Mouse (Mus musculus) adrenal gland, adult 2 months (tissue): Measurements from ENCODE around the gene Cfap73. TPM values are rescaled to one million over a fixed set of nuclear protein-coding genes. Genes with fewer than 3 reads are reported as not detected.

ENCODE experiments used
- DNase-seq: peaks from one replicate; pipeline ENCODE4 v3.0.0; 2021
- long read RNA-seq: library from polyadenylated mRNA; stranded (forward); transcript quantifications from one replicate; pipeline ENCODE4 v2.0.0, GENCODE M21; 2021
- polyA plus RNA-seq: library from polyadenylated mRNA; depleted of rRNA; stranded (reverse); fragments of >200 nt; gene quantifications from 2 replicates; pipeline ENCODE4 v1.2.3, GENCODE M21; 2012; rRNA removed
- total RNA-seq, 2 experiments: library from RNA; stranded (reverse); gene quantifications; 2 replicates each; pipeline ENCODE4 v1.2.3; 2021

The Cfap73 gene
- 1 to 10 TPM in 1 of 2 experiments, not detected in 1; 1.6 TPM for total RNA-seq
- polyA plus RNA-seq, result not detected in 2 replicates
- long read RNA-seq, partial matches to known transcripts, result 1 of 3 reads
- long read RNA-seq, other reads (novel, unspliced or antisense), result 2 of 3 reads

DNA sequence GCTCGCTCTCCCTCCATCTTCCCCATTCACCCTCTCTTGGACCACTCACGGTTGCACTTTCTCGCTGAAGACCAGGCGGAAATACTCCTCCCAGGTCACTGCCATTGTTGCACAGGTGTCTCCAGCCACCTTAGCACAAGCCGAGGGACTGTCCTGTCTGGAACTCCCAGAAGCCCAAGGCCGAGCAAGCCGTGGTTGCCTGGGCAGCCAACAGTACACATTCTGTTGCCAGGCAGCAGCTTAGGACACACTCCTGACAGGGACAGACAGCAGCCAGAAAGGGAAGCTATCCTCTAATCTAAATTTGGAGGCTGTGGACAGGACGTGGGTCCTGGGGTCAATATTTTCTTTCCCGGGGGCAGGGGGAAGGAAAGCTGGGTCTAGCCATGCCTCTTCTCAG, at the start of gene Cfap73:
Cfap73 (minus strand) TSS at position 105 of the 400 bp plus-strand sequence.
- peak; percentile 72 for DNase-seq

DNA sequence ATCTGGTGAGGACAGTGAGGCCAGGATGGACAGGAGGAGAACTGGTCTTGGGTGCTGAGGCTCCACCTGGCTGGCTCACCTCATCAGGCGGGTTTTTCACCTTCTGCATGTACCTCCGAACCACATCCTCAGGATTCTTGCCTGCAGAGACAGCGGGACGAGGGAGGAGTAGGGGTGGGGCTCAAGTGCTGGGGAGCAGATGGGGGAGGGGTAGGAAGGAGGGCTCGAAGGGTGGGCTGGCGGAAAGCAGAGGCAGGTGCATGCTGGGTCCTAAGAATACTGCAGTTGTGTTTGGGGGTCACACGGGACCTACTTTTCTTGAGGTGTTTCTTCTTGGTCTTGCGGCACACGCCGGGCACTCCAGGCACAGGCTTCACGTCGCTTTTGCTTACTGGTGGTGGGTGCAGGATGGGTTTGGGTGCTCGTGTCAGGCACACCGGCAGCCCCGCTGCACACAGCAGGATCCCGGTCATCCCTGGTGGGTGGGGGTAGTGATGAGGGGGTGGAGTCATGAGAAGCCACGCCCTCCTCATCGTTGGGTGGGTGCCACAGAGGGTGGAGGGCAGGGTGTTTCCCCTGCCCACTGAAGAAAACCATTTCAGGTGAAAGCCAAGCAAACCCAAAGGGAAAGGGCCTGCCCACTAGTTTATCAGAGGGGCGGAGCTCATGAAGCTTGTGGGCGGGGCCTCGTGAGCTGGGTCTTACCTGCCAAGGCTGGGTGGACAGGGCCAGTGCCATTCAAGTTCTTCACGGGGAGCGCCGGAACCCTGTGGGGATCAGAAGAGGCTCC, 49.1 kb upstream of the Cfap73 start:
- DNase-seq, result no peak

DNA sequence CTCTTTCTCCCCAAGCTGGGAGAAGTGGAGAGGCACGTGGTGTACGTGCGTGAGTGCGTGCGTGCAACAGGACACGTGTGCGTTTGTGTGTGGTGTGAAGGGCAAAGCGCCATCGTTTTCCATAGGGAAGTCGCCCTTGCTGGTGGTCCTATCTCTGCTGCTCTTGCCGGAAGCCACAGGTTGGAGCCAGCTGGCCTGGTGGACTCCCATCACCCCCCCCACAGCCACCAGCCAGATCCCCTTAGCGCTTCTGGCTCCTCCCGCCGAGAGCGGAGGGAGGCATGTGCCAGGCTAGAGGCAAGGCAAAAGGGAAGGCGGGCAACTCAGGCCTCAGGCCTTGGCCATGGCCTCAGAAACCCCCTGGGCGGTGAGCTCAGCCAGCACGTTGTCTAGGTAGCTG, 46.9 kb upstream of the Cfap73 start:
- DNase-seq, result no peak

DNA sequence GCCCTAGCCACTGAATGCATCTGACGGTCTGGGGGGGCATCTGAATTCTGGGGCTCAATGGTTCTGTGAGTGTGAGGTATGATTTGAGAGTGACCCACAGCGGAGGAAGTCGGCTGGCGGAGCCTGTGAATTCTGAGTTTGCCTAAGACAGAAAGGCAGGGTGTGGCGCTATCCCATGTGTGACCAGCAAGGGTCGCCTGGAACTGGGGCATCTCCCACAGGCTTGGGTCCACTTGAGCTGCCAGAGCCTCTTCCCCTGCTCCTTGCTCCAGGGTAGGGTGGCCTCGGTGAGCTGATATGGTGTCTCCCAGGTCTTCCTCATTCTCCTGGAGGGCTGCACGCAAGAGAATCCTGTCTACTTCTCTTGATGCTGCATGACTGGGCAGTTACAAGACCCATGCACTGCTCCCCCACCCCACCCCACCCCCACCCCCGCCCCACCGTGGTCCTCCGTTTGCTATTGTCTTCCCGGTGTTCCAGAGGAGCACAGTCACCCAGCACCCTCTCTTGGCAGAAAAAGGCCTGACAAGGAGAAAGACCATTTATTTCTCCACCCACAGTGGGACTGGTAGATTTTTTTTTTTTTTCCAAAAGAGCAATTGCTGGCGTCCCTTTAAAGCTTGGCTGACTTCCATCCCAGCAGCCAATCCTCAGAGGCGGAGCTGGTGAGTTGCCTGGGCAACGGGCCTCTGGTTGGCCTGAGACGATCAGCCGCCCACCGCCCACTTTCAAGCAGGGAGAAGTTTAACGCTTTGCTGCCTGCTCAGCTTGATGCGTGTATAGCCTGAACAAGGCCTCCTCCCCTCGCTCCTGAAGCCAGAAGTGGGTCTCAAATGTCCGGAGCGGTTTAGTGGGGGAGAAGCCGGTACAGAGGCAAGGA, 45.9 kb upstream of the Cfap73 start:
- peak; percentile 85 for DNase-seq

DNA sequence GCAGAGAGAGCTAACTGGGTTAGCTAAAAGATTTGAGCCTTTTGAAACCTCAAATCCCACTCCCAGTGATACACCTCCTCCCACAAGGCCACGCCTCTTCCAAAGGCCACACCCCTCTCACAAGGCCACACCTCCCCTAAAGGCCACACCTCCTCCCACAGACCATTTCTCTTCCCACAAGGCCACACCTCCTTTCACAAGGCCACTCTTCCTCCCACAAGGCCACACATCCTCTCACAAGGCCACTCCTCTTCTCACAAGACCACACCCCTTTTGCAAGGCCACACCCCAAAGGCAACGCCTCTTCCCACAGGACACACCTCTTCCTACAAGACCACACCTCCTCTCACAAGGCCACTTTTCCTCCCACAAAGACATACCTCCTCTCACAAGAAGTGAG, 43.5 kb upstream of the Cfap73 start:
- peak; percentile 30 for DNase-seq

DNA sequence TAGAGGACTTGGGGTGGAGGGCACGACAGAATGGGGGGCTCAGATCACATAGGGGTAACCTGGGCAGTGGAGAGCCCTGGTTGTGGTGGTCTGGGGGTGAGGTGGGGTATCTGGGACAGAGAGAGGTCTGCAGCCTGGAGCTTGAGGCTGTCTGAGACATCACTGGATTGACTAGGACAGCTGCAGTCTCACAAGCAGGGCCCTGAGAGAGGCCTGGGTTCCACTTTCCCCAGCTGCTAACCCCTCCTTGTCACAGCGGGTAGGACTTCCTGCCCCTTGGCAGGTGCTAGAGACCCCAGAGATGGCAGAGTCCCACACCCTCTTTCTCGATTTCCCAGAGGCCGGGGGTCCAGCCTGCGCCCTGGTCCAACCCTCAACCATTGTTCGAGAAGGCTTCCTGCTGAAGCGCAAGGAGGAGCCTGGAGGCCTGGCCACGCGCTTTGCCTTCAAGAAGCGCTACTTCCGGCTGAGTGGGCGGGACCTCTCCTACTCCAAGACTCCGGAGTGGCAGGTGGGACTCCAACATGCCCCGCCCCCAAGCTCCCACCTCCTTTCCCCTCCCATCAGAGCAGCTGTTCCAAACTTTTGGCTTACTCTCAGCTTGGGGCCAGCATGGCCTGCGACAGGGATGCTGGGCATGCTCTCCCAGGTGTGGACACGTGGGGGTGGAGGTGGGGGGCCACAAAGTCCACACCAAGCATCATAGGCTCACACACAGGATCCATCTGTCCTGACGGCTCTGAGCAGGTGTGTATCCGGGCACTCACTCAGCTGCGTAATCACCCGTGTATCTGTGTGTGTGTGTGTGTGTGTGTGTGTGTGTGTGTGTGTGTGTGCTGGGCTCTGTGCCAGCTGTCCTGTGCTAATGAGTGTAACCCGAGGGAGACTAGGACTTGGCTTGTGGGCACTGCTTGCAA, 40.5 kb upstream of the Cfap73 start:
- DNase-seq, result no peak

DNA sequence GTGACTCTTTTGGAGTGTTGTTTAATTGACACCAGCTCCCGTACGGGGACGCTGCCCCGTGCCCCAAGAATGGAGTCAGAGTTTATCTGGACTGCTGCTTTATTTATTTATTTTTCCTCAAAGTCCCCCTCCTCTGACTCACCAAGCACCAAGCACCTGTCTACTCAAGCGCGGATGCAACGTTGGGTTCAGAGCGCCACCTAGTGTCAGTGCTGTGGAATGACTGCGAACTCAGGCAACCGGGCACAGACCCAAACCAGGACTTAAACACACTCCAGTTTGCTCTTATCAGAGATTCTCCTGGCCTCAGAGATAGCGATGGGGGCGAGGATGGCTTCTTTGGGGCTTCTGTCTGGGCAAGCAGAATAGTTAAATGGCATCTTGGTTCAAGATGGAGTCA, 39.6 kb upstream of the Cfap73 start:
- DNase-seq, result peak; percentile 68

DNA sequence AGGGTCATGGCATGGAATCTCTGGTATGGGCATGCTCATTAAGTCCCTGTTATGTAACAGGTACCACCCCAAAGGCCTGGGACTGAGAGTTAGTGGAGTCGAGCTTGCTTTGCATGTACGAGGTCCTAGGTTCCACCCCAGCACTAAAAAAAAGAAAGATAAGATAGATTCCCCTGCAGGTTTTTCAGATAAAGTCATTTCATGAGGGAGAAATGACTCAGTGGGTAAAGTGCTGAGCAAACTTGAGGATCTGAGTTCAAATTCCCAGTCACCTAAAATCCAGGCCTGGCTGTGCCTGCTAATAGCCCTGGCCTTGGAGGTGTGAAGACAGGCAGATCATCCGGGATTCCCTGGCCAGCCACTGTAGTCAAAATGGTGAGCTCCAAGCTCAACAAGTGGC, 37.8 kb upstream of the Cfap73 start:
- no peak for DNase-seq

DNA sequence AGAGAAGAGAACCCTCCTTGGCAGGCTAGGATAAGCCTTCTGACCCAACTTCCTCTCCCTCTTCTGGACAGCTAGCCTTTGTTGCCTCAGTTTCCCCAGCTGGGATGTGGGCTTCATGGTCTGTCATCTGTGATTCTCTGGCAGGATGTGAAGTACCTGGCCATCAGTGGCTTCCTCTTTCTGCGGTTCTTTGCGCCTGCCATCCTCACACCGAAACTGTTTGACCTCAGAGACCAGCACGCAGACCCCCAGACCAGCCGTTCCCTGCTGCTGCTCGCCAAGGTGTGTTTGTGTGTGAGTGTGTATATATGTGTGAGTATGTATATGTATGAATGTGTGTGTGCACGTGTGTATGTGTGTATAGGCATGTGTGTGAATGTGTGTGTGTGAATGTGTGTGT, 36.1 kb upstream of the Cfap73 start:
- DNase-seq, result no peak

DNA sequence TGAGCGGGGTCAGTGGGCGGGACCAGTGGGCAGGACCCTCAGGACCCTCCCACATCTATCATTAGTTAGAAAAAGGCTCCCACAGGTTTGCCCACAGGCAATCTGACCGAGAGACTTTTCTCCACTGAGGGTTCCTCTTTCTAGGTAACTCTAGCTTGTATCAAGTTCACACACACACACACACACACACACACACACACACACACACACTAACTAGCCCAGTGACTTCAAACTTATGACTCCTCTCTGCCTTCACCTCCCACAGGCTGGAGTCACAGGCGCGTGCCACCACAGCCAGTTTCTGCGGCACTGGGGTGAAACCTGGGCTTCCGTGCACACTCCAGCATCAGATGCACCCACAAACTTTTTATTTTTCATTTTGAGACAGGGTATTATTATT, 34.7 kb upstream of the Cfap73 start:
- no peak for DNase-seq

DNA sequence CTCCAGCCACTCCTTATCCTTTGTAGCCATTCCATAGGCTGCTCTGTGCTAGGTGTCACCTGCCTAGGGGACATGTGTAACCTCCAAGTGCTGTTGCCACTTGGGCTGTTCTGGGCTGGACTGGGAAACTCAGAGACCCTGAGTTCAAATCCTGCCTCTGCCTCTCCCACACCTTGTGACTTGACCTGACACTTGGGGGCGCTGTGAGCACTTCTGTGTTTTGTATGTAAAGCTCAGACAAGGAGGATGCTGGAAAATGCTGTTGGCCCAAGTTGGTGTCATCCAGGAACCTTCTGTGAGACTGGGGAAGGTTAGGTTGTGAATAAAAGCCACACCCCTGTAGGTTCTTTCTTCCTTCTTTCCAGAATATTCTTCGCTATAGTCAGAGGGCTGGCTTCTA, 30.9 kb upstream of the Cfap73 start:
- no peak for DNase-seq

DNA sequence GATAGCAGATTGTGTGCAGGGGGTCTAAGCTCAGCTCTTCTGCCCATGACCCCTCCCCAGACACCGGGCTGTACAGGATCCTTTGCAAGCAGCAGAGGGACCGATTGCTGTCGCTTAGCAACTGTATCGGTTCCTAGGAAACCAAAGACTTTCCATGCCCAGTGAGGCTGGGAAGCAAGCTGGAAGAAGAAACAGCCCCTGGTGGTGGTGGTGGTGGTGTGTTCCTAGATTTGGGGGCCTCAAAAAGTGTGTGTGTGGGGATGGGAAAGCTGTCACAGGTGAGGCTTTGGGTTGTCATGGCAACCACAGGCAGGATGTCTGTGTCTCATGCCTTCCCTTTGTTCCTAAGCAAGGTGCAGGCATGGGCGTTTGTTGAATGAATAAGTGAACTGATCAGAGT, 26.8 kb upstream of the Cfap73 start:
- DNase-seq, result no peak

DNA sequence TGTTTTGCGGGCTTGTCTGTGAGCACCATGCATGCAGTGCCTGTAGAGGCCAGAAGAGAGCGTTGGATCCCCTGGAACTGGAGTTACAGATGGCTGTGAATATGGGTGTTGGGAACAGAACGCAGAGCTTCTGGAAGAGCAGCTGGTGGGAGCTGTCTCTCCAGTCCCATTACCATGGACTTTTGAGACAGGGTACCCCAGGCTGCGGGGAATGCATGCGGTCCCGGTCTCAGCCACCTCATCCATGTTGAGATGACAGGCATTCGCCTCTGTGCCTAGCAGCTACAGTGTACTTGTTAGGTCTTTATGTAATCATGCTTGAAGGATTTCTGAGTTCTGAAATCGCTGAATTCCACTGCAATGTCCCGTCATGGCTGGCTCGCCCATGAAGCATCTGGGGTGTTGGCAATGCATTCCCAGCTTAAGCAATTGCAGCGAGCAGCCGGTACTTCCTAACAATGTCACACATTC, 22.3 kb upstream of the Cfap73 start:
- DNase-seq, result no peak

DNA sequence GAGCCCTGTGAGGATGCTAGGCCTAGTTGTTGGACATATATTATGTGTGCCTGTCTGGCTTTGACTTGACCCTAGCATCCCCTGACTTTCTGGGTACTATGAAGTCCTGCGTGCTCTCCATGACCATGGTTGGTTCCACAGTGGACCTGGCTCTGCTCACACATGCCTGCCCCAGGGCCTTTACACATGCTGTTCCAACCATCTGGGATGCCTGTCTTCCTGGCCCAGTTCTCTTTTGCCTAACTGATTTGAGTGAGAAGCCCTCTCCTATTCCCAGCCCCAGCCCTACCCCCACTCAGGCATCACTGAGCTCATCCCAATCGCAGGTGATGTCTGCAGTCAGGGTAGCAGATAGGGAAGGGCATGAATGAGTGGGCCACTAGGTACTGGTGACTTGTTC, 19.8 kb upstream of the Cfap73 start:
- no peak for DNase-seq

DNA sequence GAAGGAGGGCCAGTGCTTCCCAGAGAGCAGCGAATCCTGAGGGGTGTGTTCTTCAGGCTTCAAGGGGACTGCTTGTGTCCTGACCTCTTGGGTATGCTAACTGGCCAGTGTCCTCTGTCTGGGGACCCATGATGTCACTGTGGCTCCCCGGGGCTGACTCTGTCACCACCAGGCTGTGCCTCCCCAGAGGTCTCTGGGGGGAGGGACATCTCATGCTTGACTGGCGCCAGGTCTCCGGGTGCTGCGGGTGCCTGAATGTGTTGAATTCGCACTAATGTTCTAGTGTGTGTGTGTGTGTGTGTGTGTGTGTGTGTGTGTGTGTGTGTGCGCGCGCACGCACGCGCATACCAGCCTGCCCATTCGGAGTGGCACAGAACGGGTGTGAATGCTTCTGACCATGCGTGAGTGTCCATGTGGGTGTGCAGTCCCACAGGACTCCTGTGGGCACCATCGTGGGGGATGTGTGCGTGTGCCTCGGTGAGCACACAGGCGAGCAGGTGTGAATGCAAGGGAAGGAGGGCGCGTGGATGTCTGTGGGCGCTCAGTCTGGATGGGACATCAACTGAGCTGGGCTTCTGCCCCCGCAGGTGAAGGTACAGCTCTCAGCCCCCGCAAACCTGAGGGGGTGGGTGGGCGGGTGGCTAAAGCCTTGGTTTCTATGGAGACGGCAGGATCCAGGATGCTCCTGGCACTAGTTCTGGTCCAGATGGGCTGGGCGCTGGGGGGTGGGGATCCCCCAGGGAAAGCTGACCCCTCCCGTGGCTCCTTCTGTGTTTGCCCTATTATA, 19.1 kb upstream of the Cfap73 start:
- DNase-seq, result no peak

DNA sequence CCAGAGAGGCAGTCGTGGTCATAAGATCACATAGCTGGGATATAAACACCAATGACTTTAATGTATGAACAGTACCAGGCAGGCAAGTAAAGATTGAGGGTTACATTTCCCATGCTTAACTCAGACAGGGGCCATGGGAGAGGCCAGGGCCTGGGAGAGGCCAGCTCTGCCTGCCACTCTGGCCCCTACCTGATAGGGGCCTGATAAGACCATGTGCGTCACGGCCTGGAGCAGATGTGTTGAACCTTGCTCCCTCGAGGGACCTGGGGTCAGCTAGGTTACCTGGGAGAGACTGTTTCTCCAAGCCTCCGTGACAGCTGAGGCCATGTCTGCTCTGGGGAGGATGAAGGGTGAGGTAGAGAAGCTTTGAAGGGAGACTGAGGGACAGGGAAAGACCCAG, 17.2 kb upstream of the Cfap73 start:
- no peak for DNase-seq

DNA sequence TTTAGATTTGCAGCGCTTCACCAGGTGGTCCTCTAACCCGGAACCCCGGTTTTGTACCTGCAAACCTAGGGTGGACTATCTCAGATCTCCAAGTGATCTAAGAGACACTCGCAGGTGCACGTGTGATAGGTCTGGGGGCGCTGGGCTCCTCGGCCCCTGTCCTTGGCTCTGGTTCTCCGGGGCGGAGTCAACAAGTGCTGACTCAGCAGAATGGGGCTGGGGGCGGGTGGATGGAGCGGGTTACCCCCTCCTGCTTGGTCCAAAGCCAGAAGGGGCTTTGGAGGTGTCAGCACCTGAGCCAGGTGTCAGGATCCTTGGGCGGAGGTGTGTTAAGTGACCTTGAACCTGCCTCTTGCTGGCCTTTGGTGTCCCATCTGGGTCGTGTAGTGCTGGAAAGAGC, 15.9 kb upstream of the Cfap73 start:
- no peak for DNase-seq

DNA sequence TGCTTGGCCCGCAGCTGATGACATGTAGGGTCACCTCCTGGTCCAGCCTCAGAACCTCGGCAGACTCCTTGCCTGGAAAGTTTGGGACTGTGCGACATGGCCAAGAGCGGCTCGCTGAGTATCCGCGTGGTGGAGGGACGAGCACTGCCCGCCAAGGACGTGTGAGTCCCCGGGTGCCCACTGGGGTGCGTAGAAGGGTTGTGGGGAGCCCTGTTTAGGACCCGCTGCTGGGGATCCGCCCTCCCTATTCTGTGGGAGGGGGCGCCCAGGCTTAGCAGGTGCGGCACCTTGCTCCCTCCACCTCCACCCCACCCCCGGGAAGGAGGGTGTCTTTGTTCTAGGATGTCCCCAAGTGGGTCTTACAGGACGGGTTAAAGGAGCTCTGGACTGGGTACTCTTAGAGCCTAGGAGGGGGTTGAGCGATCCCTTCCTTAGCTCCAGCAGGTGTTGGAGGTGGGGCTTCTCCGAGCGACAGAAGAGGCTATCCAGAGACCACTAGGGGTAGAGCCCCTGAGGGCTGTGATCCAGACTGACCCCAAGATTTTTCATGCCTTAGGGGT, 15.4 kb upstream of the Cfap73 start:
- no peak for DNase-seq

DNA sequence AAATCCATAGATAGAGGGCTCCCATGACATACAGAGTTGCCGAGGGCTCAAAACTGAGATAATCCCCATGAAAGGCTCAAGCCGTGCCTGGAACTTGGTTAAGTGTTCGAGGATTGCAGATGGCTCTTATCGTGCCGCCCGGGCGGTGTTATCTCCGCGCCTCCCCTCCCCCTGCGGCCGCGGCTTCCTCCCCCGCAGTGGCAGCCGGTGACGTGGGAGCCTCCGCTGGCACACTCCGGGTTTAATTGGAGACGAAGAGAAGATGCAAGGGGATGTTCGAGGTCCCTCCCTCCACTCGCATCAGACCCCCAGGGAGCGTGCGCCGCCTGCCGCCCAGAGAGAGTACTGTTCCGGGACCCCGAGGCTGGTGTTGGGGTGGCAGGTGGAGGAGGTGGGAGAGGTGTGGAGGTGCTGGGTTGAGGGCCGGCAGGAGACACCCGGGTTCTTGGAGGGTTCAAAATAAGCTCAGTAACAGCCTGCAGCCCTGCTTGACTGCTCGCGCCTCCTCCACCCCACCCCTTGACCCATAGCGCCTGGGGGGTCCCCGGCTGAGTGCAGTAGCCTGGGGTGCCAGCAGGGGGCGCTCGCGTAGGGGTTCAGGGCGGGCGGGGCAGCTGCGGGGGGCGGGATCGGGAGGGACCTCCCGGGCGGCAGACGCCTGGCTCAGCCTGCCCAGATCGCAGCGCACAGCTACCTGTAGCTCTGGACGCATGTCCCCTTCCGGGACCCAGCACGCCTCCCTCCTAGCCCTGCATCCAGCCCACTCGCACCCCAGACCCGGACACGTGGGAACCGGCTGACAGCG, 14.7 kb upstream of the Cfap73 start, which contains the start of gene Rasal1:
Rasal1 (plus strand) TSS at position 244 of the 805 bp plus-strand sequence.
- DNase-seq, result peak; percentile 84
